Mouse (Mus musculus): Measurements from ENCODE around the gene Tjp1. TPM values are rescaled to one million over a fixed set of nuclear protein-coding genes. Genes with fewer than 3 reads are reported as not detected.

The Tjp1 gene
- total and polyA plus RNA-seq, 2 experiments from 2014 or later, result 20.2 to 46.2 TPM

GRCm38 (mm10) chr7:65417231-65418100, 110.1 kb downstream of the Tjp1 start:
- WGBS, result 33% methylated on average over 10 of the region's 10 CpGs
- H3K4me3 ChIP-seq (ENCODE audit: low read length), result no peak overlapping the region
- DNase-seq (ENCODE audit: low spot score), result peak; percentile 50
- ATAC-seq, result no peak
- no peak for TF ChIP-seq CTCF (IDR thresholded peaks at IDR 0.05; ENCODE audit: low read depth)
- H3K27me3 ChIP-seq (ENCODE audit: insufficient read depth, low read length), result no peaks in the 10 kb centered on the region
- H3K36me3 ChIP-seq (ENCODE audit: insufficient read depth, low read length), result no peaks in the 10 kb centered on the region
- no peak overlapping the region for H3K9ac ChIP-seq (replicated peaks; ENCODE audit: low read length)
- peak overlapping the region; percentile 58; the same call in 1 of the 2 replicates for H3K27ac ChIP-seq
- no peaks in the 10 kb centered on the region for H3K9me3 ChIP-seq (ENCODE audit: low read length)
- H3K4me1 ChIP-seq (ENCODE audit: insufficient read depth, low read length), result 0 out of 2 replicates have a peak, but pooled peaks cover 10% of the 10 kb centered on the region
- H3K4me2 ChIP-seq (ENCODE audit: low read depth, low read length), result no peak overlapping the region

- Histone ChIP-seq H3K27ac (no peak overlapping the region), H3K4me3 (ENCODE audit: low read length) (no peak overlapping the region), H3K9me3 (ENCODE audit: low read length) (no peaks in the 10 kb centered on the region), H3K4me1 (ENCODE audit: insufficient read depth, low read length) (0 out of 2 replicates have a peak, but pooled peaks cover 10% of the 10 kb centered on the region), H3K36me3 (ENCODE audit: insufficient read depth, low read length) (no peaks in the 10 kb centered on the region), H3K9ac (replicated peaks; ENCODE audit: low read length) (no peak overlapping the region), H3K27me3 (ENCODE audit: insufficient read depth, low read length) (no peaks in the 10 kb centered on the region), H3K4me2 (ENCODE audit: low read depth, low read length) (no peak overlapping the region)
- no peak for TF ChIP-seq CTCF (IDR thresholded peaks at IDR 0.05; ENCODE audit: low read depth)
- no peak for ATAC-seq
- no peak for DNase-seq (ENCODE audit: low spot score)
- WGBS, result 71% methylated on average over 3 of the region's 3 CpGs
Observed at GRCm38 (mm10) chr7:65416506-65416905, 111.1 kb downstream of the Tjp1 start.

- ATAC-seq, result no peak
- H3K4me1 ChIP-seq (ENCODE audit: insufficient read depth, low read length), result 0 out of 2 replicates have a peak, but pooled peaks cover 7% of the 10 kb centered on the region
Observed at GRCm38 (mm10) chr7:65413946-65414945, 113.3 kb downstream of the Tjp1 start.

GRCm38 (mm10) chr7:65410668-65411067, 116.9 kb downstream of the Tjp1 start:
- Histone ChIP-seq H3K4me3 (ENCODE audit: low read length) (no peak overlapping the region), H3K9ac (replicated peaks; ENCODE audit: low read length) (no peak overlapping the region), H3K27ac (no peak overlapping the region), H3K36me3 (ENCODE audit: insufficient read depth, low read length) (no peaks in the 10 kb centered on the region), H3K4me2 (ENCODE audit: low read depth, low read length) (no peak overlapping the region), H3K27me3 (ENCODE audit: insufficient read depth, low read length) (no peaks in the 10 kb centered on the region), H3K4me1 (ENCODE audit: insufficient read depth, low read length) (no peaks in the 10 kb centered on the region), H3K9me3 (ENCODE audit: low read length) (no peaks in the 10 kb centered on the region)
- DNase-seq (ENCODE audit: low spot score) (no peak), ATAC-seq (0 out of 2 replicates have a peak, but pooled peaks have one; percentile 35)
- no peak for TF ChIP-seq CTCF (IDR thresholded peaks at IDR 0.05; ENCODE audit: low read depth)
- WGBS, result 65% methylated on average over 7 of the region's 7 CpGs

More at GRCm38 (mm10) chr7:65413946-65414945, 113.3 kb downstream of the Tjp1 start:
- no peaks in the 10 kb centered on the region for H3K36me3 ChIP-seq (ENCODE audit: insufficient read depth, low read length)
- no peaks in the 10 kb centered on the region for H3K27me3 ChIP-seq (ENCODE audit: insufficient read depth, low read length)
- H3K27ac ChIP-seq, result no peak overlapping the region
- H3K4me2 ChIP-seq (ENCODE audit: low read depth, low read length), result no peak overlapping the region
- H3K9me3 ChIP-seq (ENCODE audit: low read length), result no peaks in the 10 kb centered on the region
- no peak for DNase-seq (ENCODE audit: low spot score)
- no peak overlapping the region for H3K4me3 ChIP-seq (ENCODE audit: low read length)
- 67% methylated on average over 13 of the region's 13 CpGs for WGBS
- TF ChIP-seq CTCF (IDR thresholded peaks at IDR 0.05; ENCODE audit: low read depth), result no peak
- H3K9ac ChIP-seq (replicated peaks; ENCODE audit: low read length), result no peak overlapping the region

- no peak for TF ChIP-seq CTCF (IDR thresholded peaks at IDR 0.05; ENCODE audit: low read depth)
- Histone ChIP-seq H3K27me3 (ENCODE audit: insufficient read depth, low read length) (no peaks in the 10 kb centered on the region), H3K4me3 (ENCODE audit: low read length) (no peak overlapping the region), H3K4me1 (ENCODE audit: insufficient read depth, low read length) (no peaks in the 10 kb centered on the region), H3K9me3 (ENCODE audit: low read length) (no peaks in the 10 kb centered on the region), H3K36me3 (ENCODE audit: insufficient read depth, low read length) (no peaks in the 10 kb centered on the region), H3K9ac (replicated peaks; ENCODE audit: low read length) (no peak overlapping the region), H3K4me2 (ENCODE audit: low read depth, low read length) (no peak overlapping the region), H3K27ac (no peak overlapping the region)
- DNase-seq (ENCODE audit: low spot score), result no peak
- 83% methylated on average over 3 of the region's 3 CpGs for WGBS
- ATAC-seq, result no peak
Observed at GRCm38 (mm10) chr7:65406427-65406826, 121.2 kb downstream of the Tjp1 start.

GRCm38 (mm10) chr7:65402516-65402915, 125.1 kb downstream of the Tjp1 start:
- no peaks in the 10 kb centered on the region for H3K9me3 ChIP-seq (ENCODE audit: low read length)
- H3K27ac ChIP-seq, result no peak overlapping the region
- 96% methylated on average over 5 of the region's 5 CpGs for WGBS
- ATAC-seq (no peak), DNase-seq (ENCODE audit: low spot score) (no peak)
- H3K36me3 ChIP-seq (ENCODE audit: insufficient read depth, low read length), result no peaks in the 10 kb centered on the region
- H3K27me3 ChIP-seq (ENCODE audit: insufficient read depth, low read length), result no peaks in the 10 kb centered on the region
- no peak overlapping the region for H3K9ac ChIP-seq (replicated peaks; ENCODE audit: low read length)
- H3K4me2 ChIP-seq (ENCODE audit: low read depth, low read length), result no peak overlapping the region
- no peaks in the 10 kb centered on the region for H3K4me1 ChIP-seq (ENCODE audit: insufficient read depth, low read length)
- H3K4me3 ChIP-seq (ENCODE audit: low read length), result no peak overlapping the region
- no peak for TF ChIP-seq CTCF (IDR thresholded peaks at IDR 0.05; ENCODE audit: low read depth)
